Mouse (Mus musculus) gastrocnemius, adult 2 months (tissue): ENCODE data around the gene Smok3b. TPM values are rescaled to one million over a fixed set of nuclear protein-coding genes. Genes with fewer than 3 reads are reported as not detected.

Experiments
- DNase-seq: peaks from one replicate; pipeline ENCODE4 v3.0.0; 2022
- H3K27ac ChIP-seq: fragments of 200-600 bp; 2 replicates; pipeline ENCODE4 v1.8.1; 2022; ENCODE audit warnings: mild to moderate bottlenecking
- H3K4me3 ChIP-seq: fragments of 200-600 bp; 2 replicates; pipeline ENCODE4 v1.8.1; 2022; ENCODE audit warnings: mild to moderate bottlenecking, moderate library complexity
- CTCF ChIP-seq: fragments of 200-600 bp; IDR thresholded peaks from 2 replicates; pipeline ENCODE4 v1.8.1; 2022; ENCODE audit warnings: antibody characterized with exemption, mild to moderate bottlenecking, moderate library complexity
- intact Hi-C: fragments of 180-260 bp; cut with DNase I; formaldehyde crosslinking; loops from one replicate; pipeline ENCODE4 v1.15.1; 2025
- total RNA-seq, 2 experiments: library from RNA; stranded (reverse); gene quantifications; 2 replicates each; pipeline ENCODE4 v1.2.3; 2021

The Smok3b gene
- total RNA-seq, 2 experiments from 2014 or later, result not detected

- intact Hi-C loops, result no loop called here
- no peak for TF ChIP-seq CTCF
- Histone ChIP-seq H3K27ac (no peak overlapping the region), H3K4me3 (no peak overlapping the region)
- no peak for DNase-seq
Observed at GRCm38 (mm10) chr5:138073803-138074202, 52.6 kb downstream of the Smok3b start.

- no peak for TF ChIP-seq CTCF
- Histone ChIP-seq H3K27ac (no peak overlapping the region), H3K4me3 (no peak overlapping the region)
- DNase-seq, result no peak
- intact Hi-C loops, result no loop called here
Observed at GRCm38 (mm10) chr5:138075684-138076083, 54.5 kb downstream of the Smok3b start.

- DNase-seq, result no peak
- no peak for TF ChIP-seq CTCF
- Histone ChIP-seq H3K4me3 (no peak overlapping the region), H3K27ac (no peak overlapping the region)
- intact Hi-C loops, result no loop called here
Observed at GRCm38 (mm10) chr5:138076148-138076547, 54.9 kb downstream of the Smok3b start.

GRCm38 (mm10) chr5:138080456-138080855, 59.2 kb downstream of the Smok3b start:
- H3K4me3 ChIP-seq, result no peak overlapping the region
- intact Hi-C loops, result no loop called here
- no peak for TF ChIP-seq CTCF
- no peak overlapping the region for H3K27ac ChIP-seq
- no peak for DNase-seq

- H3K4me3 ChIP-seq, result no peak overlapping the region
- H3K27ac ChIP-seq, result no peak overlapping the region
- no peak for DNase-seq
- TF ChIP-seq CTCF, result no peak
- intact Hi-C loops, result no loop called here
Observed at GRCm38 (mm10) chr5:138081446-138081845, 60.2 kb downstream of the Smok3b start.

- Histone ChIP-seq H3K27ac (no peak overlapping the region), H3K4me3 (no peak overlapping the region)
- intact Hi-C loops, result no loop called here
- DNase-seq, result no peak
- TF ChIP-seq CTCF, result no peak
Observed at GRCm38 (mm10) chr5:138083318-138083900, 62.2 kb downstream of the Smok3b start.

- Histone ChIP-seq H3K27ac (no peak overlapping the region), H3K4me3 (no peak overlapping the region)
- no peak for DNase-seq
- intact Hi-C loops, result loop anchor here (2.0 kb wide), 1 partner anchor 33 kb away; the partner anchor contains the start of gene Zscan21
- no peak for TF ChIP-seq CTCF
Observed at GRCm38 (mm10) chr5:138083936-138084335, 62.7 kb downstream of the Smok3b start.

GRCm38 (mm10) chr5:138084507-138084906, 63.3 kb downstream of the Smok3b start:
- DNase-seq, result no peak
- intact Hi-C loops, result loop anchor here (2.0 kb wide), 1 partner anchor 32 kb away; the partner anchor contains the start of gene Zscan21
- TF ChIP-seq CTCF, result no peak
- peak overlapping the region; percentile 98; the same call in 1 of the 2 replicates for H3K27ac ChIP-seq
- H3K4me3 ChIP-seq, result peak overlapping the region; percentile 100

GRCm38 (mm10) chr5:138084996-138085395, 63.8 kb downstream of the Smok3b start, which contains the start of gene Zkscan1:
Zkscan1 (plus strand) TSS chr5:138085084.
- H3K27ac ChIP-seq, result peak within 1 kb of the TSS; percentile 98
- peak; percentile 81 for DNase-seq
- no peak for TF ChIP-seq CTCF
- H3K4me3 ChIP-seq, result peak within 1 kb of the TSS; percentile 100
- intact Hi-C loops, result loop anchor here (2.0 to 5.0 kb wide), 2 partner anchors 32 to 72 kb away; partner anchors contain the start of genes Zfp113 and Zscan21

- intact Hi-C loops, result loop anchor here (2.0 to 5.0 kb wide), 2 partner anchors 31 to 72 kb away; partner anchors contain the start of genes Zfp113 and Zscan21
- no peak for TF ChIP-seq CTCF
- Histone ChIP-seq H3K4me3 (peak overlapping the region; percentile 100), H3K27ac (peak overlapping the region; percentile 98)
- no peak for DNase-seq
Observed at GRCm38 (mm10) chr5:138085421-138085911, 64.2 kb downstream of the Smok3b start.

GRCm38 (mm10) chr5:138086842-138087241, 65.6 kb downstream of the Smok3b start:
- H3K27ac ChIP-seq, result no peak overlapping the region
- H3K4me3 ChIP-seq, result no peak overlapping the region
- DNase-seq, result no peak
- TF ChIP-seq CTCF, result no peak
- intact Hi-C loops, result loop anchor here (5.0 kb wide), 1 partner anchor 70 kb away; the partner anchor contains the start of gene Zfp113

- no peak for TF ChIP-seq CTCF
- H3K27ac ChIP-seq, result no peak overlapping the region
- intact Hi-C loops, result loop anchor here (5.0 kb wide), 1 partner anchor 69 kb away; the partner anchor contains the start of gene Zfp113
- no peak overlapping the region for H3K4me3 ChIP-seq
- no peak for DNase-seq
Observed at GRCm38 (mm10) chr5:138088366-138088765, 67.1 kb downstream of the Smok3b start.

GRCm38 (mm10) chr5:138089108-138089551, 67.9 kb downstream of the Smok3b start:
- intact Hi-C loops, result loop anchor here (5.0 kb wide), 1 partner anchor 68 kb away; the partner anchor contains the start of gene Zfp113
- TF ChIP-seq CTCF, result no peak
- H3K27ac ChIP-seq, result no peak overlapping the region
- DNase-seq, result no peak
- no peak overlapping the region for H3K4me3 ChIP-seq
